Mouse (Mus musculus): Measurements from ENCODE around the gene Ptpdc1. TPM values are rescaled to one million over a fixed set of nuclear protein-coding genes. Genes with fewer than 3 reads are reported as not detected.

The Ptpdc1 gene
- total RNA-seq, 1 experiment from 2014 or later = 2.2 TPM

DNA sequence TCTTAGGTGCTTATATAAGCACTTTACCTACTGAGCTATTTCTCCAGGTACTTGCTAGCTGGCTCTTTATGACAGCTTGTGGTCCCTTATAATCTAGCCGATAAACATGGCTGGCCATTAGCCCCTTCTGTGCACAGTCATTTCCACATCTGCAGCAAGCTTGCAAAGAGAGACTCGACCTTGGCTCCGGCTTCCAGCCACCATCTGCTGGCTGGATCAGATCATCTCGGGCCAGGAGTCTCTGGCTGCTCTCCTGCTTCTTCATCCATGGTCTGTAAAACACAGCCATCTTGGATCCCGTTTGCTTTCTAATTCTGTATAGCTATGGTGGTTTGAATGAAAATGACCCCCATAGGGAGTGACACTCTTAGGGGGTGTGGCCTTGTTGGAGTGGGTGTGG lies 63.1 kb downstream of the Ptpdc1 start:
- ATAC-seq (ENCODE audit: extremely low read depth, insufficient number of reproducible peaks, low FRiP score, poor library complexity, severe bottlenecking) = no peak

DNA sequence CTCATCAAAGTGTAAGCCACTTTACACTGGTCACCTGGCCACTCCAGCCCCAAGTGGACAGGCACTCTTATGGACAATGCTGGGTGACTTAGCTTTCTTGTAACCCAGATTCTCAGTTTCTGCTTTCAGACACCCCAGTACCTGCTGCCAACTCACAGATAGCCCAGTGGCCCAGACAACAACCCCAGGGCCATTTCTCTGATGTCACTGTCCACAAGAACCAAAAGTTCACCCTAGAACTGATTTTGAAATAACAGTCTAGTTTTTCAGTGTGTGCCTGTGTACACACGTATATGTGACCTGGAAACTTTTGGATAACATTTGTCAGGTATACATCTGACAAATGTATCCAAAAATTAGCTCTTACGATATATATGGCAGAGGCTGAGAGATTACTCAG lies 64.0 kb downstream of the Ptpdc1 start:
- no peak for ATAC-seq (ENCODE audit: extremely low read depth, insufficient number of reproducible peaks, low FRiP score, poor library complexity, severe bottlenecking)

DNA sequence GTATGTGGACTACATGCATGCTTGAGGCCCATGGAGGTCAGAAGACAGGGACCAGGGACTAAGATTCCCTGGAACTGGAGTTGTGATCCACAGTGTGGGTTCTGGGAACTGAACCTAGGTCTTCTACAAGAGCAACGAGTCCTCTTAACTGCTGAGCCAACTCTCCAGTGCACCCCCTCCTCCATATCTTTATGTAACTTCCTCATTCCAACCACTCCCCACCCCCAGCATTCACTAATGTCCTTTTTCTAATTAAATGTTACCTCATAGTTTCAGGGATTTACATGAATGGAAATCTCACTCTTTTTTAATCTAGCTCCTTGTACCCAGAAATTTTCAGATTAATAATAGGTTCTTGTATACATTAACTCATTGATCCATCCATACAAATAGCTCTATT lies 69.5 kb downstream of the Ptpdc1 start:
- ATAC-seq (ENCODE audit: extremely low read depth, insufficient number of reproducible peaks, low FRiP score, poor library complexity, severe bottlenecking) = no peak

DNA sequence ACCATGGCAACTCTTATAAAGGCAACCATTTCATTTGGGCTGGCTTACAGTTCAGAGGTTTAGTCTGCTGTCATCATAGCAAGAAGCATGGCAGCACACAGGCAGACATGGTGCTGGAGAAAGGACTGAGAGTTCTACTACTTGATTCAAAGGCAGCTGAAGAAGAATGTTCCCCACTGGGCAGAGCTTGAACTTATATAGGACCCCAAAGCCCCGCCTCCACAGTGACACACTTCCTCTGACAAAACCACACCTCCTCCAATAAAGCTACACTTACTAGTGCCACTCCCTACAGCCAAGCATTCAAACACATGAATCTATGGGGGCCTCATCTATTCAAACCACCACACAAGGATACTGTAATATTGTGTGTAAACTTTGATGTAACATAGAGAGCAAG lies 70.9 kb downstream of the Ptpdc1 start:
- ATAC-seq (ENCODE audit: extremely low read depth, insufficient number of reproducible peaks, low FRiP score, poor library complexity, severe bottlenecking) = no peak

DNA sequence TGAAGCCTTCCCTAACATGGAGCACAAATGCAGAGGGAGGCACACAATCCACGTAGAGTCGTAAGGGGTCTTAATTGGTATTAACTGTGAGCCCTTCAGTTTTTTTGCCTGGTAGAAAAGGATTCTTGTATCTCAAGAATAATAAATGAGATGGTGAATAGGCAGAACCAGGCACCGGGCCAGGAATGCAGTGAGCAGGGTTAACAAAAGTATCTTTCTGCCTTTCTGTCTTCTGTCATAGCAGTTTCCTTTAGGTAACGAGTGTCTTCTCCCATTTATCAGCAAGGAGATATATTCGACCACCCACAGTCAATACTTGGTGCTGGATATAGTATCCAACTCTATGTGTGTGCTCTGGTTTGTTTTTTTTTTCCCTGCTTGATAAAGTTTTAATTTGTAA lies 72.0 kb downstream of the Ptpdc1 start:
- no peak for ATAC-seq (ENCODE audit: extremely low read depth, insufficient number of reproducible peaks, low FRiP score, poor library complexity, severe bottlenecking)

DNA sequence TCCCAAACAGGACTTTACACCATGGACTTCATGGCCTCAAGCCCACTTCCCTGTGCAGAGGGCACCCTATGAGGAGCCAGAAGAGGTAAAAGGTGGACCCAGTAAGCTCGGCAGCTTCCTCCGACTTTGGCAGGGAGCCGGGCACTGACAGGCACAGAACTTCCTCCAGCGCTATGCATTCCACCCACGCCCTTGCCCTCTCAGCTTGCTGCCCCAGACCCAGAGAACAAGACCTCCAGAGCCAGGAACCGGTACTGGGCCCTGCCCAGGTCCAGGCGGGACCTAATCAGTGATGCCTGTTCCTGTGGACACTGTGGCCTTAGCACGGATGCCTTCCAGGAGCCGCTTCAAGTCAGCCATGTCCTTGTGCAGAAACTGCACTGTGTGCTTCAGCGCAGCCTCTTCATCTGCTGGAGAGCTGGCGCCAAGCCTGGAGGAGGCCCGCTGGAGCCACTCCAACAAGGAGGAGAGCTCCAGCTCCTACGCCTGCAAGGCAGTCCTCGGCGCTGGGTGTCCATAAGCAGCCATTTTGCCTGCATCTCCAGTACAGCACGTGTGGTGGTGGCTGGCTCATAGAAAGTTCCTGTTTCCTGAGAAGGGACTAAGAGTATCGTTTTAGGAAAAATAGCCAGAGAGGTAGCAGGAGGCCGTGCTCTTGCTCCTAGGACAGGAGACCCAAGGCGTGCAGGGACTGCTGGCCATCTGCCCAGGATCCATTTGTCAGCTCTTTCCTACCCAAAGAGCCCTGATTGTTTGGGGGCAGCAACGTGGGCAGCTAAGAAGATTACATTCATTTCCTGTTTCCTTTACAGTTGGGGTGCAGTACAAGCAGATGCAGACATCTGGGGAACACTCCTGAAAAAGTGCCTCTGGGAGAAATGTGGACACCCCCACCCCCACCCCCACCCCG lies 73.0 kb downstream of the Ptpdc1 start:
- peak; percentile 46 for ATAC-seq (ENCODE audit: extremely low read depth, insufficient number of reproducible peaks, low FRiP score, poor library complexity, severe bottlenecking)

DNA sequence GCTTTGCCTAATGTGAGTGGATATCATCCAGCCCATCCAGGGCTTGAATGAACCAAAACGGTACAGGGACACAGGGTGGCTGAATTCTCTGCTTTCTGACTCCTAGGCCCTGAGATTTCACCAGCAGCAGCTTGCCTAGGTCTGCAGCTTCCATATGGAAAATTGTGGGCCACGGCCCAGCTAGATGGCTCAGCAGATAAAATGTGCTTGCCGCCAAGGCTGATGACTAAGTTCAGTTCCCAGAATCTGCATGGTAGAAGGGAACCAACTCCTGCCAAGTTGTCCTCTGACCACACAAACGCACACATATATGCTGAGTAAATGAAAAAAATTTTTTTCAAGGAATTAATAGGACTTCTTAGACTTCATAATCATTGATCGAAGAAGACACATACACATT lies 77.2 kb downstream of the Ptpdc1 start:
- ATAC-seq (ENCODE audit: extremely low read depth, insufficient number of reproducible peaks, low FRiP score, poor library complexity, severe bottlenecking) = no peak

DNA sequence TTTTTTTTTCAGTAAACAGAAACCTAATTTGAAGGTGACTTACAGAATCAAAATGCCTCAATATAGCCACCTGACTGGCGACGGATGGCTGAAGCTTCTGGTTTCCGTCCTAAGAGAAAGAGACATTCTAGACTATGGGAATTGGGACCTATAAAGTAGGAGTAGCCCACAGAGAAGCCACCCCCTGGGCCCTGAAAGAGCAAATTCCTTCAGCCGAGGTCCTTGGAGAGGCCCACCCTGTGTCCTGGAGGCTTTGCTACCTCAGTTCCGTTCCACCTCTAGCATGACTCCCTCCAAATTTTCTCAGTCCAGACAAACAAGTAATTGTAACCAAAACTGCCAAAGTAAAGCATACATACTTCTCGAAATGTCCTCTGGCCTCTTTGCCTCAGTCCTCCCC lies 77.8 kb downstream of the Ptpdc1 start:
- ATAC-seq (ENCODE audit: extremely low read depth, insufficient number of reproducible peaks, low FRiP score, poor library complexity, severe bottlenecking) = no peak

DNA sequence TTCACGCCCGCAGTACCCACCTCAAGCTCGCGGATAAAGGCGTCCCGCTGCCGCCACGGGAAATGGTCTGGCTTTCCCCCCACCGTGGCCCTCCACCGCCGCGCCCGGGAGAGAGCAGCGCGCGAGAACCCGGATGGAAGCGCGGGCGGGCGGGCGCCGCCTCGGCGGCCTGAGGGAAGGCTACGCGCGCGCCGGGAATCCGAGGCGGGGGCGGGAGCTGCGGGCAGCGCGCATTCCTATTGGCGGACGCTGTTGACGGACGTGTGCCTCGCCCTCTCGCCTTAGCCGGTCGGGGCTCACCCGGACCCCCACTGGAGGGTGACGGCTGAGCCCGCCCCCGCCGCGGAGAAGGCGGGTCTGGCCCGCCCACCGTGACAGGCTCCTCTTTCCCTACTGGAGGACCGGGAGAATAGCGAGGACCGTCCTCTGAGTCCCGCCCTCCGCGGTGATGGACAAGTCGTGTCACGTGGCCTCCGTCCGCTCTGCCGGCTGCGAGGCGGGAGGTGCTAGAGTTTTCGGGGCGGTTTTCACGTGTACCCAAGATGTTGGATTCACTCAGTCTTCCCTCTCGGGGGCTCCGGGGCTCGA lies 79.0 kb downstream of the Ptpdc1 start:
- peak; percentile 87 for ATAC-seq (ENCODE audit: extremely low read depth, insufficient number of reproducible peaks, low FRiP score, poor library complexity, severe bottlenecking)

DNA sequence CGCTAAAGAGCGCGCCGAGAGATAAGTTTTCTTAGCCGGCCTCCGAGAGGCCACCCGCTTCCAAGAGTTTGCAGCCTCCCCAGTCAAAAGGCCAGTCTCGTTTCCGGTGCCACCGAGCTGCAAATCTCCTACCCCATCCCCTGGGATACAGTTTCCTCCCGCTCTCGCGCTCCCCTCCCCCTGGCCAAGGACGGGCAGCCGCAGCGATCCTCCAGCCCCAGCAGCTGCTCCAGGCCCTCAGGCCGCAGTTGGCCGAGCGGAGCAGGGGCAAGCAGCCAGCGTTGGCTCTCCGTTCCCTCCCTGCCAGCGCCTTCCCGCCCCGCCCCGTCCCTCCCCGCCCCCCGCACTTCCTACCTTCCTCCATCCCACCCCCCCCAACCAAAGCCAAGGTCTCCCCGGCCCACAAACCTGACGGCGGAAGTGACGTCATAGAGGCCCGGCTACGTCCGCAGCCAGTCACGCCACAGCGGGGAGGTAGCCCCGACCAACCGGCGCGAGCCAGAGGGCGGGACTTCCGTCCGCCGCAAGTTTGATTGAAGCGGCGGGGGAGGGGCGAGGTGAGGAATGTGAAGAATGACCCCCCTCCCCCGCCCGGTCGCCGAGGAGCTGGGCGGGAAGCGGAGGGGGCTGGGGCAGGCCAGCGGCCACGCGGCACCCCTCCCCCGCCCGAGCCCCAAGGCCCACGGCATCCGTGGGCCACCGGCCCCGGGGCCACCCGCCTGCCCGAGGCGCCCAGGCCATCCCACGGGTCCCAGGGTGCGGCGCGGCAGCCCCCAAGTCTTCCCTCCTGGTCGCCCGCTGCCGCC lies 79.8 kb downstream of the Ptpdc1 start:
- ATAC-seq (ENCODE audit: extremely low read depth, insufficient number of reproducible peaks, low FRiP score, poor library complexity, severe bottlenecking) = peak; percentile 86

DNA sequence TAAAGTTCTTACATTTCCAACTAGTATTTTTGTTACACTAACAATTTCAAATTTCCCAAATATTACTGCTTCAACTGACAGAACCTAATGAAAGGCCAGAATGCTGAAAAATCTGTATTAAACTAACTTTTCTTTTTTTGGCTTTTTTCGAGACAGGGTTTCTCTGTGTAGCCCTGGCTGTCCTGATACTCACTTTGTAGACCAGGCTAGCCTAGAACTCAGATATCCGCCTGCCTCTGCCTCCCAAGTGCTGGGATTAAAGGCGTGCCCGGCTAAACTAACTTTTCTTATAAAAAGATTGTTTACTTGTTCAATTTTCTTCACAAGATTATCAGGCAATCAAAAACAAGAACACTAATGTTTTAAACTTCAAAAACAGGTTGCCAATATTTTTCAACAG lies 80.6 kb downstream of the Ptpdc1 start:
- ATAC-seq (ENCODE audit: extremely low read depth, insufficient number of reproducible peaks, low FRiP score, poor library complexity, severe bottlenecking) = no peak

DNA sequence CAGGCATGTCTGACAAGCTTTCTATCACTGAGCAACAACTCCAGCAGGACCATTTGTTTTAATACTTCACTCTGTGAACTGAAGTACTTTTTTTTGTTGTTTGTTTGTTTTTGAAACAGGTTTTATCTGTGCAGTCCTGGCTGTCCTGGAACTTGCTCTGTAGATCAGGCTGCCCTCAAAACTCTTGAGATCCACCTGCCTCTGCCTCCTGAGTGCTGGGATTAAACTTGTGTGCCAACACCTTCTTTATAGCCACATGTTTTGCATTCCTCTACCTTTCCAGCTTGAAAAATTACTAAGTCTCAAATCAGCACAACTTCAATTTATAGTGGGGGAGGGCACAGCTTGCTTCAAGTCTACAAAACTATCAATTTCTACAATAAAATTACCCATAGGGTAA lies 81.1 kb downstream of the Ptpdc1 start:
- no peak for ATAC-seq (ENCODE audit: extremely low read depth, insufficient number of reproducible peaks, low FRiP score, poor library complexity, severe bottlenecking)

DNA sequence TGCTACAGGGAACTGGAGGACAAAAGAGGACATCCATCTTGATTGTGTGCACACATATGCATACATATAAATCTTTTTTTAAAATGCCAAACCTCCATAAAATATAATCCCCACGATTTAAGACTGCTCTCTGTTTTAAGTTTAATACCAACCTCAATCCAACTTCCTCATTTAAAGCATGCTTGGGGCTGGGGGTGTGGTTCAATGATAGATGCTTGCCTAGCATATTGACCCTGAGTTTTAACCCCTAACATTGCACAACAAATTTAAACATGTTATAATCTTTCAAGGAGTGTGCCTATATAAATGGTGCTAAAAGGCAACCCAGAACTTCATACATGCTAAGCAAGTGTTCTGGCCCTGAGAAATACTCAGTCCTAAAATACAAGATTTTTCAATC lies 85.0 kb downstream of the Ptpdc1 start:
- ATAC-seq (ENCODE audit: extremely low read depth, insufficient number of reproducible peaks, low FRiP score, poor library complexity, severe bottlenecking) = no peak

DNA sequence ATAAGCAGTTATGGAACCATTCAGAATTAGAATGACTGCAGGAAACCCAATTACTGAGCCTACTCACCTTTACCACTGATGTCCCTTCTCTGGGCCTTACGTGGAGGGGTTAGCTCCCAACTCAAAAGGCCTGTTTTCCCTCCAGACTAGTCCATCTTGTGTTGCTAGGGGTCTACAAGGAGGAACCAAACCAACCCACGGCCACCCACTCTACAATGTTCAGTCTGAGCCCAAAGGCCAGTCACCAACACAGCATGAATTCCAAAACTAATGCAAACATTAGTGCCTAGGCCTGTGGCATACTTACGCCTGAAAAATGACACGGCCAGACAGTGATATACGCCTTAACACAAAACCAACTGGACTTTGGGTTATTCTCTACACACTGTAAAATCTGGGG lies 92.0 kb downstream of the Ptpdc1 start:
- no peak for ATAC-seq (ENCODE audit: extremely low read depth, insufficient number of reproducible peaks, low FRiP score, poor library complexity, severe bottlenecking)

DNA sequence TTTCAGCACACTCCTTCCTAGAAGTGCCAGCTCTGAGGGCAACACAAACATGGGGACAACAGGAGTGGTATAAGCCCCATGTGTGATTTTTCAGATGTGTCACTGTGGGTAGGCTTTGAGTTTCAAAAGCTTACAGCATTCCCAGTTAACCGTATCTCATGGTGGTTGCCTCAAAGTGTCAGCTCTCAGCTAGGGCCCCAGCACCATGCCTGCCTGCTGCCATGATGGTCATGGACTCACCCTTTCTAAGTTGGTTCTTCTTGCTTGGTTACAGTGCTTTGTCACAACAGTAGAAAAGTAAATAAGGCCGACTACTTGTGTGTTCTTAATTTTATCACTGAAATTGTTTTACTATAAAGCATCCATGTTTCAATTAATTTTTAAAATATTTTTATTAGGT lies 94.0 kb downstream of the Ptpdc1 start:
- no peak for ATAC-seq (ENCODE audit: extremely low read depth, insufficient number of reproducible peaks, low FRiP score, poor library complexity, severe bottlenecking)

DNA sequence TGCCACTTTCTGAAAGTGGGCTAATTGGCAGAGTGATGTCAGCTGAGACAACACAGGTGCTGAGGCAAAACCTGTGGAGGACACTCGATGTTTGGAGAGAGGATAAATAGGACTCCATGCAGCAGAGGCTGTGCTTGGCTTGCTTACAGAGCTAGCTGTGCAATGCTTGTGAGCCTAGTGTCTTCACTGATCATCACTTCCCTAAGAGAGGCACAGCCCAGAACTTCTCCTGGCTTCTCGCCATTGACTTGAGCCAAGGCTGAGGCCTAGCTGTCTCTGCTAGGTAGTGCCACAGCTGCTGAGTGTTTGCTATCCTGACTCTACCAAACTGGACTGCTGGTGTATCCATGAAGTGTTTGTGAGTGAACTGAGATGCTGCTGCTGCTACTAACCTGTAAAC lies 94.8 kb downstream of the Ptpdc1 start:
- ATAC-seq (ENCODE audit: extremely low read depth, insufficient number of reproducible peaks, low FRiP score, poor library complexity, severe bottlenecking) = no peak

DNA sequence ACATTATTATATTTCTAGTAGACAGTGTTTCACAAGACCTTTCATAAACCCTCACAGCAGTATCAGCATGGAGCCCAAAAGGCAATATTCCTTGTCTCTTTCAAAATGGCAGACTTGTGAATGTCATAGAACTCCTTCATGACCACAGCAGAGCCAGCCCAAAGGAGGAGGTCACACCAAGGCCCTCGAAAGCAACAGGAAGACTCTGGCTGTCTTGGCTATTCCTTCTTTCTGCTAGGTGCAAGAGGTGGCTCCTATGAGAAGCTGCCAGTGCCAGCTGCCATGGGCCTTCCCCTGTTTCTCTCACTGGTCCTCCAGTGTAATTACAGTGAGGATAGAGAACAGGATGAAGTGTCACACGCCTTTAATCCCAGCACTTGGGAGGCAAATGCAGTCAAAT lies 96.4 kb downstream of the Ptpdc1 start:
- ATAC-seq (ENCODE audit: extremely low read depth, insufficient number of reproducible peaks, low FRiP score, poor library complexity, severe bottlenecking) = no peak

DNA sequence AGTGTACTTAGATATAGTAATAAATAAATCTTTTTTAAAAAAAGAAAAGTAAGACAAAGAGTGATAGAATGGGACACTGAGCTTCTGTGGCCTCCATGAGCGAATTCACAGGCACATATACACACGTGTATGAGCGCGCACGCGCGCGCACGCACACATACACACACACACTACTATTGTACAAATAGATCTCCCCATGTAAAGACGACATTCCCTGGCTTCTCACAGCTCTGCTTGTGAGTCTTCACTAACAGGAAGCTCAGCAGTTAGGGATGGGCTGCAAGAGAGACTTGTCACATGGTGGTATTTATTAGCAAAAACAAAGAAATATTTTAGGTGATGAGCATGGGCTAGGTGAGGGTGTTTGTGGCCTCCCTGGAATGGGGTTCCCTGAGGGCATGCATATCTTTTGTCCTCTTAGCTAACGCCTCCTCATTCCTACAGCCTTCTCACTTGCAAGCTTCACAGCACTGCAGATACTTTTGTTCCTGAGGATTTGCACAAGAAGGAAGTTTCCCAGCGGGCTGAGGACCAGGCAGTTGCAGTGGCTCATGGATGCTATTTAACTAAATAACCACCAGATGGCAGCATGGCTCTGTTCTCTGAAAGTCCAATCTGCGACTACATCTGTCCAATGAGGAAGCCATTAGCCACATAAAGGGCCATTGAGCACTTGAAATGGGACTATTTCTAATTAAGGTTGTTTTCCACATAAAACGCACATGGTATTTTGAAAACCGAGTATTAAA lies 97.2 kb downstream of the Ptpdc1 start:
- ATAC-seq (ENCODE audit: extremely low read depth, insufficient number of reproducible peaks, low FRiP score, poor library complexity, severe bottlenecking) = peak; percentile 96
